Mouse (Mus musculus): ENCODE measurements around the gene Rhoj. TPM values are rescaled to one million over a fixed set of nuclear protein-coding genes. Genes with fewer than 3 reads are reported as not detected.

The Rhoj gene
- total RNA-seq, 2 experiments from 2014 or later: 0.11 to 2.8 TPM

Other genes with a start within 250 kb of the Rhoj start
- 0.41 TPM in 1 of 2 replicates, not detected in the other for gene Kcnh5, start 131.0 kb upstream of the Rhoj start, total RNA-seq (2014; fragmentation: Nextera tagmentation)
- not detected in 2 replicates for gene Kcnh5, start 131.0 kb upstream of the Rhoj start, total RNA-seq (2017)
- not detected in 2 replicates for gene Gphb5, start 108.5 kb downstream of the Rhoj start, total RNA-seq (2014; fragmentation: Nextera tagmentation)
- not detected in 2 replicates for gene Gphb5, start 108.5 kb downstream of the Rhoj start, total RNA-seq (2017)

Measured in granulocyte monocyte progenitor cell, adult 5-6 weeks (primary cell).